Mouse (Mus musculus): ENCODE data around the gene Pum3.

Pum3 gene

DNA sequence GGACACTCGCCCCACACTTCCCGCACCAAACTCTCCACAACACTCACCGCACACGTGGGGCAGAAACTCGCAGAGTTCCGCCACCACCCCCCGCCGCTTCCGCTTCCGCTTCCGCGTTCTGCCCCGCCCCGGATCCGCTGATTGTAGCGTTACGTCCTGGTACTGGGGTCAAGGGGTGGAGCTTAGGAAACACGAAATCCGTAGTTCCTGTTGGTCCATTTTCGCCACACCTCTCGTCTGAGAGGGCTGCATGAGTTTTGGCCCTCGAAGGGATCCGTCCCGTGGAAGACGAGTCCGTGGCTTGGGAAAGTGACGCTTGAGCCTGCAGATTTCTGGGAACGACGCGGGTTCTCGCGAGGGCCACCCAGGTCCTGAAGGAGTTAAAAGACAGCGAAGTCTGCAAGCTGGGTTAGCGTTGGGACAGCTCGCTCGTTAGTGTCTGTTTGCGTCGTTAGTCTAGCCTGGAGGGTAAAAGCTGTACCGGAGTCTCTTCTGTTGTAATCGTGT, at the start of gene Pum3:
TSS of gene Pum3 (minus strand) at position 81 of the 507 bp plus-strand sequence.
- peak; percentile 87 to 92 for DNase-seq

GRCm38 (mm10) chr19:27466691-27467090, 37.1 kb upstream of the Pum3 start:
- DNase-seq = no peak

- DNase-seq = no peak
Measured at GRCm38 (mm10) chr19:27462656-27463055, 33.0 kb upstream of the Pum3 start.

DNA sequence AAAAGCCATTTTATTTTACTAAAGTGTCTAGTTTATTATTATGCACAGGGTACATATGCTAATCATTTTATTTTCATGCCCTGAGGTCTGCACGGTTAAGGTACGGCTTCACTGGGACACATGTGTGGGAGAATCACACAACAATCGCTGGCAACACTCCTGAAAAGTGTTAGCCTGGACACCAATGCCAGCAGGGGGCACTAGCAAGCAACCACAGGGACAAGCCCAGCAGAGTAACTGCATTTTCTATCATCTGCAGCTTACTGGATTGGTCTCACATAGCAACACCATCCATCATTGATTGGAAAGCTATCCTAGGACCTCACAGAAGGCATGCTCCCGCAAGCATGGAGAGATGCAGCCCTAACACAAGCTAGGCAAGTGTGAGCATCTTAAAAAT, 20.8 kb upstream of the Pum3 start:
- DNase-seq = peak; percentile 18 to 33

DNA sequence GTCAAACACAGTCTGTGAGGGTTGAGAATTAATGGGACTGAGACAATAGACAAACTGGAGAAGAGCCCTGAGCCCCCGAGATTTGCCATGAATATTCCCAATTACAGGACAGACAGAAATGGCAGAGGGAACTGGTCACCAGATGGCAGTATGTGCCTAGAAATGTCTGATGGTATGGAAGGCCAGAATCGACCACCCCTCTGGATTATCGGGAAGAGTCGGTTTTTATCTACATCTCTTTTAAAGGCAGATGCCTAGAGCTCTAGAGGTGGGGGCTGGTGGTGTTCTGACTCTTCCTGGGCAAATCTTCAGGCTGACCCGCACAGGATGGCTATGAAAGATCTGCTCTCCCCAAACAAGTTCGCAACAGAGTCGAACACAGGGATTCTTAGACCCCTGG, 17.9 kb upstream of the Pum3 start:
- DNase-seq = no peak

- no peak for DNase-seq
Measured at GRCm38 (mm10) chr19:27441106-27441505, 11.5 kb upstream of the Pum3 start.

GRCm38 (mm10) chr19:27437982-27438652, 8.5 kb upstream of the Pum3 start:
- no peak for DNase-seq

GRCm38 (mm10) chr19:27430406-27430805, 781 bp upstream of the Pum3 start:
- DNase-seq = peak; percentile 3 to 10

- DNase-seq = no peak
Measured at GRCm38 (mm10) chr19:27429281-27429680, 344 bp downstream of the Pum3 start.

GRCm38 (mm10) chr19:27427865-27428264, 1.8 kb downstream of the Pum3 start:
- DNase-seq = no peak

DNA sequence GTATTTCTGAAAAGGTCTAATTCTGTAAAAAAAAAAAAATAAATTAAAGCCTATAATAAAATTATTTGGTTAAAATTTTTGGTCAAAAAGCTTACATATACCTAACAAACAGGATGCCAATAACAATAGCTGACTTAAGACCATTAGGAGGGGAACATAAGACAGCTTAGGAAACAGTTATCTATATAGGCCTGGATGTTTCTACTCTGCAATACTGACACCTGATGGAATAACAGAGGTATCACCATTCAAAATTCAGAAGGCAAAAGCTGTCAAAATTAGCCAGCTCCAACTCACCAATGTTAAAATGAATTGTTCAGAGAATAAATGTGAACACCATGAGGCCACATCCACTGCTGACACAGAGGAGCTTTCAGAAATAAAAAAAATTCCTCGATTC, 3.2 kb downstream of the Pum3 start:
- DNase-seq = no peak

- peak; percentile 16 for DNase-seq
Measured at GRCm38 (mm10) chr19:27425656-27426055, 4.0 kb downstream of the Pum3 start.

DNA sequence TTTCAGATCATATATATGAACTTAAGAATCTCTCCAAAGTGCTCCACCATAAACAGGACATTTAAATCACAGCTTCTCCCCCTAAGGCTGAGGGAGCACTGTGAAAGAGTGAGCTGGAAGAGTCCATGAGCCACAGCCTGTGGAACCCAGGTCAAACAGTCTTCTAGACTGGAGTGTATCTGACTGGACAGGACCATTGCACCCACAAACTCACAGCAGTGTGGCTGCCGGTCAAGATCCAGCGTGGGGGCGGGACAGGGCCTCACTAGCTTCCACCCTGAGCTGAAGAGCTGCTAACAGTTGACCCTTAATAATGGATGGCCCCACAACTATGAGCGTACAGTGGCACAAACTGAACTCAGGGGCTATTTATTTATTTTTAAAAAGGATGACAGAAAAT, 12.2 kb downstream of the Pum3 start:
- no peak for DNase-seq

GRCm38 (mm10) chr19:27416569-27416968, 13.1 kb downstream of the Pum3 start:
- DNase-seq = peak; percentile 30 to 35

- no peak for DNase-seq
Measured at GRCm38 (mm10) chr19:27411340-27411739, 18.3 kb downstream of the Pum3 start.

- no peak for DNase-seq
Measured at GRCm38 (mm10) chr19:27410751-27411150, 18.9 kb downstream of the Pum3 start.

DNA sequence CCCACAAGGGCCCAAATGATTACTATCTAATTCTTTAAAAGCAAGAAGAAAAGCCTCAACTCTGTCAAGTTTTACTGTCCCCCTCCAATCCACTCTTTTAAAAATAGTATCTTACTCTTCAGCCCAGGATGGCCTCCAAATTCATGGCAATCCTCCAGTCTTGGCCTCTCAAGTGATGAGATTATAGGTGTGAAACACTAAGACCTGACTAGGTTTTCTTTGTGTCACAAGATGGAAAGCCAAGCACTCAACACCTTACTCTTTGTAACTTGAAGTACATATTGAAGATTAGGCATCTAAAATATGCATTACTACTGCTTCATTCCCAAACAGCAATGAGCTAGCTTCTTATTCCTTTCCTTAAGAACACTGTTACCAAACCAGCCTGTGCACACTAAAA, 19.8 kb downstream of the Pum3 start:
- DNase-seq = no peak

DNA sequence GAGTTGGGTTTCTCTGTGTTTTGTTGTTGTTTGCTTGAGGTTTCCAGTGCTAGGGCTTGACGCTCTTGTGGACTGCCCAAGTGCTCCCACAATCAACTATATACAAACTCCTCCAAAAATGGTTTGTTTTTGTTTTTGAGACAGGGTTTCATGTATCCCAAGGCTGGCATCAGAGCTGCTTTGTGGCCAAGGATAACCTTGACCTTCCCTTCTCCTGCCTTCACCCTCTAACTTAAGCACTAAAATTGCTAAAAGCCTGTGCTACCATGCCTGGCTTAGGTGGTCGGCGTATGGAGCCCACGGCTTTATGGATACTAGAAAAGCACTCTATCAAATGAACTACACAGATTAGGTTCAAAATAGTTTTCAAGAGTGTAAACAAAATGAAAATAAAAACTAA, 20.4 kb downstream of the Pum3 start:
- DNase-seq = no peak

GRCm38 (mm10) chr19:27397797-27398196, 31.8 kb downstream of the Pum3 start:
- DNase-seq = no peak

DNA sequence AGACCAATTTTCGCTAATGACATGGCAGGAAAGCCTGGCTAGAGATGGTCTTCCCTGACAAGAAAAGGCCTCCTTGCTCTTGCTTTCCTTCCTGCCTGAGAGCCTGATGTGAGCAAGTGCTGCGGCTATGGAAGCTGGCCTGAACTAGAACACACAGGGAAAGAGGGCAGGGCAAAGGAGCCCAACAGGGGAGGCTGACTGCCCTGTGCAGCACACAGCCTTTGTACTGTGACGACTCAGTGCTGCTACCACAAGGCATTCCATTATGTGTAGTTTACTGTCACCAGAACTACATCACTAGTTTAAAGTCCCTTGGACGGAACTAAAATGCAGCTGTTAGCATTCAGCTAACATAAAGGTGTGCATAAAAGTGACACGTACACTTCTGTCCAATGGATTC, 32.4 kb downstream of the Pum3 start:
- DNase-seq = no peak

- DNase-seq = no peak
Measured at GRCm38 (mm10) chr19:27396719-27397118, 32.9 kb downstream of the Pum3 start.

- DNase-seq = no peak
Measured at GRCm38 (mm10) chr19:27395936-27396335, 33.7 kb downstream of the Pum3 start.

GRCm38 (mm10) chr19:27395481-27395880, 34.1 kb downstream of the Pum3 start:
- DNase-seq = no peak

- DNase-seq = no peak
Measured at GRCm38 (mm10) chr19:27394341-27394990, 35.2 kb downstream of the Pum3 start.

- DNase-seq = no peak
Measured at GRCm38 (mm10) chr19:27392431-27392830, 37.2 kb downstream of the Pum3 start.
